Mouse (Mus musculus) neural tube, embryonic 13.5 days (tissue): ENCODE data around the gene Gm17349. TPM values are rescaled to one million over a fixed set of nuclear protein-coding genes. Genes with fewer than 3 reads are reported as not detected.
A peak's percentile ranks its signal among the peaks of the same experiment; 100 is the strongest.

Source experiments
- ATAC-seq: fragments of 200-750 bp; cut with Nextera tagmentation; 2 replicates; pipeline ENCODE4 v1.8.0; 2017; ENCODE audit warnings: low read depth, mild to moderate bottlenecking, moderate TSS enrichment, moderate library complexity
- H3K27ac ChIP-seq: fragments of 300-500 bp; sonication (generic); replicated peaks from 2 replicates; pipeline ENCODE4 v1.5.1; 2015; ENCODE audit warnings: moderate library complexity, mild to moderate bottlenecking, inconsistent platforms
- H3K27me3 ChIP-seq: fragments of 300-500 bp; sonication (generic); 2 replicates; pipeline ENCODE4 v1.6.1; 2015; ENCODE audit warnings: mild to moderate bottlenecking, inconsistent platforms
- H3K36me3 ChIP-seq: fragments of 300-500 bp; sonication (generic); 2 replicates; pipeline ENCODE4 v1.6.1; 2015; ENCODE audit warnings: mild to moderate bottlenecking, inconsistent platforms
- H3K4me1 ChIP-seq: fragments of 300-500 bp; sonication (generic); replicated peaks from 2 replicates; pipeline ENCODE4 v1.6.1; 2015; ENCODE audit warnings: inconsistent platforms
- H3K4me2 ChIP-seq: fragments of 300-500 bp; sonication (generic); 2 replicates; pipeline ENCODE4 v1.6.1; 2015; ENCODE audit warnings: inconsistent platforms, mild to moderate bottlenecking, moderate library complexity
- H3K4me3 ChIP-seq: fragments of 300-500 bp; sonication (generic); 2 replicates; pipeline ENCODE4 v1.5.1; 2015; ENCODE audit warnings: mild to moderate bottlenecking, inconsistent platforms
- H3K9ac ChIP-seq: fragments of 300-500 bp; sonication (generic); 2 replicates; pipeline ENCODE4 v1.6.1; 2015; ENCODE audit warnings: moderate library complexity, mild to moderate bottlenecking, inconsistent platforms
- H3K9me3 ChIP-seq: fragments of 300-500 bp; sonication (generic); 2 replicates; pipeline ENCODE4 v1.6.1; 2016; ENCODE audit warnings: inconsistent platforms
- WGBS: fragments of 180-500 bp; shearing (Covaris S2); methylation state at CpG from one replicate; pipeline ENCODE4 v1.1.7; 2015; 5-methylcytosine and 5-hydroxymethylcytosine counted together
- polyA plus RNA-seq: library from polyadenylated mRNA; unstranded; fragments of >200 nt; fragmentation: Nextera tagmentation; extraction: Ambion mirVana; gene quantifications from 2 replicates; pipeline ENCODE4 v1.2.1, GENCODE M21; 2015

Gene Gm17349
- polyA plus RNA-seq, 1 experiment from 2014 or later, result not detected

GRCm38 (mm10) chr15:99667544-99667943, 37.7 kb downstream of the Gm17349 start:
- Histone ChIP-seq H3K4me1 (peaks cover 75% of the 10 kb centered on the region), H3K9ac (no peak overlapping the region), H3K4me2 (no peak overlapping the region), H3K27ac (peak overlapping the region; percentile 94; the same call in 1 of the 2 replicates), H3K9me3 (no peaks in the 10 kb centered on the region), H3K4me3 (no peak overlapping the region), H3K36me3 (0 out of 2 replicates have a peak, but pooled peaks cover 1% of the 10 kb centered on the region), H3K27me3 (peaks cover 12% of the 10 kb centered on the region; the same call in 1 of the 2 replicates)
- WGBS, result 100% methylated on average over 2 of the region's 2 CpGs
- no peak for ATAC-seq

DNA sequence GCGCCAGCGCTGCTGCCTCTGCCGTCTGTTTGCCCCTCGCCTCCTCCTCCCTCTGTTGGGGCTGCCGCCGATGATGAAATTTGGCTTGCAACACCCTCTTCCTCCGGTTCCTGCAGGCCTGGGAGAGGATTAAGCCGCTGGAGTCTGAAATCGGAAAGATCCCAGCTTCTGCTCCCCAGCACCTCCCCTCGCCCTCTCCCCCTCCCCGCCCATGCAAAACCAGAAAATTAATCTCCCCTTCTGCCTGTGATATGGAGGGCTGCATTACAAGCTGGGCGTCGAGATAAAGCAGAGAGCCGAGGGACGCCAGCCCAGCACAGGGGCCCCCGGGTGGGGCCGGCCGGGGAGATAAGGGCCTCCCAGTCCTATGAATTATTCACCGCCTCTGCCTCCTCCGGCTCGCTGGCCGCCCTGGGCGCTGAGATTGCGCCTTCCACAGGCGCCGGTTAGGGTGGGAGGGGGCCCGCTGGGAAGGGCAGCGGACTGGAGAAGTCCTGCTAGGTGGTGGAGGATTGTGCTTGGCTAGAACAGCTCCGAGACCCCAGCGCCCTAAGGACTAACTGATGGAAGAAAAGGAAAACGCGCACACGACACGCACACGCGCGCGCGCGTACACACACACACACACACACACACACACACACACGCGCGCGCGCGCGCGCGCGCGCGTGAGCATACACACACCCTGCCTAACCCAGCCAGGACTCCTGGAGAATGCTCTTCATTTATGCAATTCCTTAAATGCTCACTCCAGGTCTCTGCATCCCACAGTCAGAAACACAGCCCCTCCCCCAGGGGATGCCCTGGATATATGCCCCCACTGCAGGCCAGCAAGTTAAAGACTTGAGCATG, 40.5 kb downstream of the Gm17349 start:
- Histone ChIP-seq H3K4me3 (peak overlapping the region; percentile 41), H3K27me3 (0 out of 2 replicates have a peak, but pooled peaks cover 9% of the 10 kb centered on the region), H3K4me2 (peak overlapping the region; percentile 69), H3K9ac (peak overlapping the region; percentile 77), H3K27ac (peak overlapping the region; percentile 94), H3K4me1 (peaks cover 55% of the 10 kb centered on the region), H3K9me3 (no peaks in the 10 kb centered on the region), H3K36me3 (no peaks in the 10 kb centered on the region)
- under 1% methylated on average over 52 of the region's 52 CpGs for WGBS
- peak; percentile 37 for ATAC-seq

DNA sequence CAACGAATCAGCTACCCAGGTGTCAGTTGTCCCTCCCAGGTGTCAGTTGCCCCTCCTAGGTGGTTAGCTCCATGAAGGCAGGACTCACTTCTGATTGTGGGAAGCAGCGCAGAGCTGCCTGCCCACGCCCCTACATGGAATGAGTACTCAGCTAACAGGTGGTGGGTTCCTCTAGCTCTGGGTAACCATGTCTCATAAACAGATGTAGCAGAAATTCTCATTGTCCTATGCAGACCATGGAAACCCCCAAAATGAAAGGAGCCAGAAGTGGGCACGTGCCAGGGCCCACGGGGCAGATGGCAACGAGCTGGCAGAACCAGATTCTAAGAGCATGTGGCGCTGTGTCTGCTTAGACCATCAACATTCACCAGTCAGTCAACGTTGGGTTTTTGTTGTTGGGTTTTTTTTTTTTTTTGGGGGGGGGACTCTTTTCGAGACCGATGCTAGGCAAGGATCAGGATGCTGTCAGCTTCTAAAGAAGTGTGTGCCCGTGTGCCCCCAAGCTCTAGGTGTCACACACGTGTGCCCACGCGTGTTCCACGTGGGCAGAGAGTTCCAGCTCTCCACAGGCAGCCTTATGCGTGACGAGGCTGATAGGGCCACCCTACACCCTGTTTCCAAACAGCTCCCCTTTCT, 41.2 kb downstream of the Gm17349 start:
- Histone ChIP-seq H3K9me3 (no peaks in the 10 kb centered on the region), H3K4me1 (peaks cover 47% of the 10 kb centered on the region), H3K4me2 (peak overlapping the region; percentile 69), H3K27ac (peak overlapping the region; percentile 94), H3K27me3 (0 out of 2 replicates have a peak, but pooled peaks cover 7% of the 10 kb centered on the region), H3K4me3 (peak overlapping the region; percentile 41), H3K9ac (peak overlapping the region; percentile 77), H3K36me3 (no peaks in the 10 kb centered on the region)
- WGBS, result 2% methylated on average over 17 of the region's 17 CpGs
- ATAC-seq, result no peak

GRCm38 (mm10) chr15:99662371-99662770, 42.9 kb downstream of the Gm17349 start:
- WGBS, result 54% methylated on average over 7 of the region's 7 CpGs
- no peak for ATAC-seq
- Histone ChIP-seq H3K36me3 (no peaks in the 10 kb centered on the region), H3K4me2 (no peak overlapping the region), H3K4me1 (peaks cover 42% of the 10 kb centered on the region), H3K4me3 (no peak overlapping the region), H3K27ac (peak overlapping the region; percentile 6), H3K27me3 (0 out of 2 replicates have a peak, but pooled peaks cover 7% of the 10 kb centered on the region), H3K9me3 (no peaks in the 10 kb centered on the region), H3K9ac (no peak overlapping the region)

DNA sequence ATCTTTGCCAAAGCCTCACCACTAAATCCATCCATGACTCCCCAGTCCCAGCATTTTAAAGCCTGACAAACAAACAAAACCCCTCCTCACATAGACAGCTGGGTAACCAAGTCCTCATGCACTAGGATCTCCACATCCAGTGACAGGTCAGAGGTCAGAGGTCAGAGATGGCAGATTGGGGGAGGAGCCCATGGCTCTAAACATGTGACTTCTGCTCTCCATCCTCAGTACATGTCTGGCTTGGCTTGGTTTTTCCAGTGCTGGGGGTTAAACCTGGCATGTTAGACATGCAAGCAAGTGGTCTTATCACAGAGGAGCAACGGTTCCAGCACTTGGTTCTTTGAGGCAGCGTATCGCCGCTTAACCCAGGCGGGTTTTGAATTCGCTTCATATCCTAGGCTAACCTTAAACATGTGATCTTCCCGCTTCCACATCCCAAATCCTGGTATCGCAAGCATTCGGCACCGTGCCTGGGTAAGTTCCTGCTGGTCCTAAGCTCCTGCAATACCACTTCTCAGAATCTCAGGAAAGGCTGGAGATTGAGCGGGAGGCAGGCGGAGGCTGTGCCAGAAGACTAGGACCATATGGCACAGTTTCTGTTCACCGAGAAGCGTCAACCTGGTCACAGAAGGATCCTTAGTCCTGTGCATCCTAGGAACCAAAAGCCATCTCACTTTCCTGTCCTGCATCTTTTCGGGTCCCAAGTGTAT, 44.0 kb downstream of the Gm17349 start:
- Histone ChIP-seq H3K9me3 (no peaks in the 10 kb centered on the region), H3K27ac (no peak overlapping the region), H3K4me2 (no peak overlapping the region), H3K4me1 (peaks cover 40% of the 10 kb centered on the region), H3K36me3 (no peaks in the 10 kb centered on the region), H3K4me3 (no peak overlapping the region), H3K27me3 (0 out of 2 replicates have a peak, but pooled peaks cover 7% of the 10 kb centered on the region), H3K9ac (no peak overlapping the region)
- WGBS, result 92% methylated on average over 15 of the region's 15 CpGs
- ATAC-seq, result no peak

- 63% methylated on average over 2 of the region's 2 CpGs for WGBS
- ATAC-seq, result no peak
- Histone ChIP-seq H3K27me3 (peaks cover 11% of the 10 kb centered on the region; the same call in 1 of the 2 replicates), H3K9ac (no peak overlapping the region), H3K9me3 (no peaks in the 10 kb centered on the region), H3K4me1 (peaks cover 35% of the 10 kb centered on the region), H3K4me3 (no peak overlapping the region), H3K4me2 (no peak overlapping the region), H3K27ac (no peak overlapping the region), H3K36me3 (no peaks in the 10 kb centered on the region)
Measured at GRCm38 (mm10) chr15:99658437-99658836, 46.9 kb downstream of the Gm17349 start.

DNA sequence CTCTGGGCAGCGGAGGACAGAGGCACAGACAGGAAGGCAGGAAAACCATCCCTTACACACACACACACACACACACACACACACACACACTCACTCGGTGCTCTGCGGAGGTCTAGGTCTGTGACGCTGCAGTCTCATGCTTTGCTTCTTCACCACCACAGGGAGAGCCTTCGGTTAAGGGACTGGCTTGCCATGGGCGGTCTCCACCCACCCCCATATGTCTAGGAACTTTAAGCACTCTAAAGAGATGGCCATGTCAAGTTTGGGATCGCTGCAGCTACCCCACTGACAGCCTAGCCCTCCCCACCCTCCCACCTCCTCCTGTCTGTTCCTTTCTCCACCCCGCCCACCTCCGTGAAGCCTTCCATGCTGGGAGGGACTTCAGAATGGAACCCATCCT, 49.3 kb downstream of the Gm17349 start:
- Histone ChIP-seq H3K4me2 (peak overlapping the region; percentile 89), H3K9ac (peak overlapping the region; percentile 54), H3K36me3 (no peaks in the 10 kb centered on the region), H3K4me1 (peaks cover 43% of the 10 kb centered on the region), H3K27me3 (peaks cover 11% of the 10 kb centered on the region; the same call in 1 of the 2 replicates), H3K27ac (peak overlapping the region; percentile 85), H3K4me3 (peak overlapping the region; percentile 8; the same call in 1 of the 2 replicates), H3K9me3 (no peaks in the 10 kb centered on the region)
- 32% methylated on average over 9 of the region's 9 CpGs for WGBS
- 0 out of 2 replicates have a peak, but pooled peaks have one; percentile 23 for ATAC-seq

GRCm38 (mm10) chr15:99653876-99654275, 51.4 kb downstream of the Gm17349 start:
- Histone ChIP-seq H3K4me2 (peak overlapping the region; percentile 89), H3K36me3 (no peaks in the 10 kb centered on the region), H3K9ac (peak overlapping the region; percentile 65), H3K27me3 (peaks cover 11% of the 10 kb centered on the region; the same call in 1 of the 2 replicates), H3K27ac (peak overlapping the region; percentile 76), H3K4me1 (peaks cover 64% of the 10 kb centered on the region), H3K4me3 (peak overlapping the region; percentile 25), H3K9me3 (no peaks in the 10 kb centered on the region)
- WGBS, result 5% methylated on average over 21 of the region's 21 CpGs
- ATAC-seq, result no peak

DNA sequence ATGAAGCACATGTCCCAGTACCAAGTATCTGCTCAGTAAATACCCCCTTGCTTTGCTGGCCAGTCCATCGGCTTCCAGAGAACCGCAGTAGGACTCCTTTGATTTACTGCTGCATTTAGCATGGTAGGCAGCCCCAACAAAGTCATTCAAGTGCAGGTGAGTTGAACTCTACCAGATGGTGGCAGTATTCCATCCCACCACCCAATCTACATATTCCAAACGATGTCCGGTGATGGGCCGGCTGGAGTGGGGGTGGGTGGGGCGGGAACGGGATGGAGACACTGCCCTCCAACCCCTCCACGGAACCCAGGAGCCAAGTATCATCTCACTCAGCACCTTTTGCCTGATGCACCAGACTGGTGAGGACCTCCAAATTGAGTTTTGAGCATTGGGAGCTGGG, 52.0 kb downstream of the Gm17349 start:
- Histone ChIP-seq H3K36me3 (no peaks in the 10 kb centered on the region), H3K9me3 (no peaks in the 10 kb centered on the region), H3K27me3 (peaks cover 11% of the 10 kb centered on the region; the same call in 1 of the 2 replicates), H3K4me2 (peak overlapping the region; percentile 89), H3K4me1 (peaks cover 69% of the 10 kb centered on the region), H3K9ac (peak overlapping the region; percentile 65), H3K27ac (peak overlapping the region; percentile 76), H3K4me3 (peak overlapping the region; percentile 25)
- WGBS, result 2% methylated on average over 8 of the region's 8 CpGs
- no peak for ATAC-seq
